Mouse (Mus musculus) intestine, postnatal 0 days (tissue): ENCODE results near the gene Slc4a1ap. TPM values are rescaled to one million over a fixed set of nuclear protein-coding genes. Genes with fewer than 3 reads are reported as not detected.
A peak's percentile ranks its signal among the peaks of the same experiment; 100 is the strongest.

ENCODE experiments used
- ATAC-seq: fragments of 200-750 bp; cut with Nextera tagmentation; 2 replicates; pipeline ENCODE4 v1.8.0; 2017; ENCODE audit warnings: mild to moderate bottlenecking, moderate TSS enrichment, moderate library complexity
- H3K27ac ChIP-seq: fragments of 300-500 bp; sonication (generic); 2 replicates; pipeline ENCODE4 v1.5.1; 2014; ENCODE audit warnings: mild to moderate bottlenecking, low read depth, low read length, moderate library complexity
- H3K27me3 ChIP-seq: fragments of 300-500 bp; sonication (generic); replicated peaks from 2 replicates; pipeline ENCODE4 v1.6.1; 2014; ENCODE audit warnings: low read length, mixed read lengths; ENCODE audit not compliant: control insufficient read depth, insufficient read depth
- H3K36me3 ChIP-seq: fragments of 300-500 bp; sonication (generic); 2 replicates; pipeline ENCODE4 v1.6.1; 2014; ENCODE audit warnings: mild to moderate bottlenecking, moderate library complexity; ENCODE audit not compliant: control insufficient read depth, insufficient read depth
- H3K4me1 ChIP-seq: fragments of 300-500 bp; sonication (generic); replicated peaks from 2 replicates; pipeline ENCODE4 v1.6.1; 2014; ENCODE audit warnings: antibody characterized with exemption, low read length, mixed read lengths; ENCODE audit not compliant: control insufficient read depth, insufficient read depth
- H3K4me2 ChIP-seq: fragments of 300-500 bp; sonication (generic); replicated peaks from 2 replicates; pipeline ENCODE4 v1.6.1; 2014; ENCODE audit warnings: low read depth, mild to moderate bottlenecking, moderate library complexity
- H3K4me3 ChIP-seq: fragments of 300-500 bp; sonication (generic); 2 replicates; pipeline ENCODE4 v1.5.1; 2014; ENCODE audit warnings: low read depth, low read length
- H3K9ac ChIP-seq: fragments of 300-500 bp; sonication (generic); 2 replicates; pipeline ENCODE4 v1.6.1; 2014; ENCODE audit warnings: mild to moderate bottlenecking, low read depth, low read length
- H3K9me3 ChIP-seq: fragments of 300-500 bp; sonication (generic); 2 replicates; pipeline ENCODE4 v1.6.1; 2016; ENCODE audit warnings: mixed run types; ENCODE audit not compliant: control insufficient read depth
- CTCF ChIP-seq: sonication (generic); IDR thresholded peaks from 2 replicates; pipeline ENCODE4 v1.5.1; 2016; ENCODE audit warnings: low read depth, mild to moderate bottlenecking, control low read depth, antibody characterized with exemption, moderate library complexity
- WGBS: fragments of 180-500 bp; shearing (Covaris S2); extraction: QIAGEN DNeasy Blood & Tissue Kit; methylation state at CpG from one replicate; pipeline ENCODE4 v1.1.7; 2014; 5-methylcytosine and 5-hydroxymethylcytosine counted together
- polyA plus RNA-seq: library from polyadenylated mRNA; unstranded; fragments of >200 nt; fragmentation: Nextera tagmentation; extraction: Ambion mirVana; gene quantifications from 2 replicates; pipeline ENCODE4 v1.2.1, GENCODE M21; 2015

Gene Slc4a1ap
- polyA plus RNA-seq, 1 experiment from 2014 or later: 13.6 TPM

- Histone ChIP-seq H3K4me3 (no peak overlapping the region), H3K4me1 (0 out of 2 replicates have a peak, but pooled peaks cover 3% of the 10 kb centered on the region), H3K4me2 (no peak overlapping the region), H3K9ac (no peak overlapping the region), H3K27me3 (no peaks in the 10 kb centered on the region), H3K36me3 (no peaks in the 10 kb centered on the region), H3K27ac (0 out of 2 replicates have a peak overlapping the region, but pooled peaks have one; percentile 7), H3K9me3 (no peaks in the 10 kb centered on the region)
- TF ChIP-seq CTCF: no peak
- WGBS: 47% methylated on average over 3 of the region's 3 CpGs
- peak; percentile 62 for ATAC-seq
Measured at GRCm38 (mm10) chr5:31573722-31574121, 46.9 kb downstream of the Slc4a1ap start.

GRCm38 (mm10) chr5:31576539-31576975 lies 49.8 kb downstream of the Slc4a1ap start:
- Histone ChIP-seq H3K9me3 (no peaks in the 10 kb centered on the region), H3K27me3 (no peaks in the 10 kb centered on the region), H3K4me1 (0 out of 2 replicates have a peak, but pooled peaks cover 2% of the 10 kb centered on the region), H3K9ac (no peak overlapping the region), H3K4me2 (no peak overlapping the region), H3K4me3 (no peak overlapping the region), H3K36me3 (no peaks in the 10 kb centered on the region), H3K27ac (no peak overlapping the region)
- ATAC-seq: peak; percentile 62
- no peak for TF ChIP-seq CTCF
- 57% methylated on average over 7 of the region's 7 CpGs for WGBS

DNA sequence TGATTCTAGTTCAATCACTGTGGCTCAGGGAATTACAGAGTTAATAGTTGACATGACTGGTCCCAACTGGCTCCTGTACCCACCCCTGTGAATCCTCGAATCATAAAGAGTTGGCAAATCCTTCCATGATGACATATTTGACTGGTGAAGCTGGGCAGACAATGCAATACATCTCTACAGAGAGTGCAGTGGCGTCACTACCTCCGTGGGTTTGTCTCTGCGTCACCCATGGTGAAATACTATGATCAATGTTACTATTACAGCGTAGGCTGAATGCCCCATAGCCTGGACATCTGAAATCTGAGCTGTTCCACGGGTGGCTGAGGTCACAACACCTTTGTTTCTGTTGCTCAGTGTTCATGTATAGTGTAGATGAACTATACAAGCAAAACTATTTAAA lies 54.5 kb downstream of the Slc4a1ap start:
- Histone ChIP-seq H3K4me1 (no peaks in the 10 kb centered on the region), H3K27me3 (no peaks in the 10 kb centered on the region), H3K9me3 (no peaks in the 10 kb centered on the region), H3K36me3 (no peaks in the 10 kb centered on the region), H3K4me2 (no peak overlapping the region), H3K27ac (no peak overlapping the region), H3K9ac (no peak overlapping the region), H3K4me3 (no peak overlapping the region)
- WGBS: 73% methylated on average over 6 of the region's 6 CpGs
- no peak for TF ChIP-seq CTCF
- ATAC-seq: no peak

GRCm38 (mm10) chr5:31581932-31582331 lies 55.1 kb downstream of the Slc4a1ap start:
- no peak overlapping the region for H3K9ac ChIP-seq
- no peaks in the 10 kb centered on the region for H3K4me1 ChIP-seq
- no peak overlapping the region for H3K27ac ChIP-seq
- WGBS: 65% methylated on average over 3 of the region's 3 CpGs
- no peaks in the 10 kb centered on the region for H3K27me3 ChIP-seq
- no peak overlapping the region for H3K4me2 ChIP-seq
- no peak for ATAC-seq
- H3K36me3 ChIP-seq: no peaks in the 10 kb centered on the region
- no peaks in the 10 kb centered on the region for H3K9me3 ChIP-seq
- no peak for TF ChIP-seq CTCF
- H3K4me3 ChIP-seq: no peak overlapping the region

DNA sequence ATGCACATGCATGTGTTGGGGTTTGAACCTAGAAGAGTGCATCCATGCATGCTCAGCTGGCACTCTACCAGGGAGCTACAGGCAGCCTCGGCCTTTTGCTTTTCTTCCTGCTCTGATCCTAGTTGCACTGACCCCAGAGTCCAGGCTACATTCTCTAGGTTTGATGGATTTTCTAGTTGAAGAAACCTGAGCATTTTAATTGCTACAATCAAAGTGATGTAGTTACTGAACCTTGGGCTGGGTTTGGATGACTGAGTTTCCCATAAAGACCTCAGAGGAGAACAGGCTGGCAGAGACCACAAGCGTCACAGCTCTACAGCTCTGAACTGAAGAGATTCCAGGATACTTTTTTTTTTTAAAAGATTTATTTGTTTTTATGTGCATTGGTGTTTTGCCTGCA lies 56.5 kb downstream of the Slc4a1ap start:
- Histone ChIP-seq H3K9me3 (no peaks in the 10 kb centered on the region), H3K9ac (no peak overlapping the region), H3K4me1 (no peaks in the 10 kb centered on the region), H3K4me2 (no peak overlapping the region), H3K4me3 (no peak overlapping the region), H3K27ac (no peak overlapping the region), H3K27me3 (no peaks in the 10 kb centered on the region), H3K36me3 (no peaks in the 10 kb centered on the region)
- ATAC-seq: no peak
- 83% methylated on average over 2 of the region's 2 CpGs for WGBS
- TF ChIP-seq CTCF: no peak

DNA sequence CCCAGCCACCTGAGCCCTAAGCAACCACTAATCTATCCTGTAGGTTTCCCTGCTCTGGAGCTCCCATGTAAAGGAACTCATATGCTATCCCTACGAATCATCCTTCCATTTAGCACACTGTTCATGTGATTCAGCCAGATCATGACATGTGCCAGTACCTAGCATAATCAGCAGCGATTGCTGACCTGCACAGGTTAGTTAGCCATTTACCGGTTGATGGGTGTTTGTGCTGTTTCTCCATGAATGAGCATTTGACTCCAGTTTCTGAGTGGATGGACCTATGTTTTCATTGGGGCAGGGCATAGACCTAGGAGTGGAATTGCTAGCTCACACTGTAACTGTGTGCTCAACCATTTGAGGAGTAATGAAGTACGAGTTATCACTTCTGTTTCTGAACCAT lies 58.7 kb downstream of the Slc4a1ap start:
- Histone ChIP-seq H3K9ac (no peak overlapping the region), H3K9me3 (no peaks in the 10 kb centered on the region), H3K4me3 (no peak overlapping the region), H3K27ac (no peak overlapping the region), H3K4me1 (no peaks in the 10 kb centered on the region), H3K27me3 (no peaks in the 10 kb centered on the region), H3K4me2 (no peak overlapping the region), H3K36me3 (no peaks in the 10 kb centered on the region)
- WGBS: 87% methylated on average over 4 of the region's 4 CpGs
- ATAC-seq: no peak
- TF ChIP-seq CTCF: no peak

GRCm38 (mm10) chr5:31588016-31588415 lies 61.2 kb downstream of the Slc4a1ap start:
- ATAC-seq: no peak
- H3K4me1 ChIP-seq: no peaks in the 10 kb centered on the region
- no peaks in the 10 kb centered on the region for H3K9me3 ChIP-seq
- no peak for TF ChIP-seq CTCF
- H3K4me3 ChIP-seq: no peak overlapping the region
- no peak overlapping the region for H3K4me2 ChIP-seq
- 83% methylated on average over 2 of the region's 2 CpGs for WGBS
- H3K9ac ChIP-seq: no peak overlapping the region
- no peak overlapping the region for H3K27ac ChIP-seq
- H3K27me3 ChIP-seq: no peaks in the 10 kb centered on the region
- H3K36me3 ChIP-seq: no peaks in the 10 kb centered on the region
